19 mouse cellular contexts compared by ENCODE assay signal in the genomic region with DNA sequence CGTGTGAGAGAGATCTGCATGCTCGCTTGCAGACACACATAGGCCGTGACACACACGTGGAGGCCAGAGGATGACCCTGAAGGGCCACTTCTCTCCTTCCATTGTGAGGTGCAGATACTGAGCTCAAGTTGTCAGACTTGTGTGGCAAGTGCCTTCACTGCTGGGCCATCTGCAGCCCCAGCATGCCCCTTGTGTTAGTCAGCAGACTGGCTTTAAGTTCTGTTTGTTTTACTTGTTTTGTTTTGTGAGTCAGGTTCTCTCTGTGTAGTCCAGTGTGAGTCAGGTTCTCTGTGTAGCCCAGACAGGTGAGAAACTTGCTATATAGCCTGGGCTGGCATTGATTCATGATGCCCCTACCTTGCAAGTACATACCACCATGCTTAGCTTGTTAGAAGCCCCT.
"Had no signal": no experiment of that assay in that cellular context is flagged by ENCODE, and none has a peak within 500 bp of the region (broad histone marks: within the 10 kb centered on the region; RNA-seq: fewer than 3 reads in every experiment).

No protein-coding gene starts in this region.

- H3K36me3 ChIP-seq: limb, embryonic 10.5 days; limb, embryonic 13.5 days; liver, embryonic 12.5 days; liver, embryonic 15.5 days; midbrain, embryonic 12.5 days; midbrain, embryonic 15.5 days; neural tube, embryonic 13.5 days had no signal

- DNase-seq: kidney, adult 18-20 months; kidney, adult 9 months; kidney, postnatal 14 days; layer of hippocampus, adult 9-11 months; liver; lung, adult 2 months; lung, postnatal 4 days; retina, postnatal 1 day; thymus, postnatal 25 days had no signal

- H3K9me3 ChIP-seq: limb, embryonic 10.5 days; limb, embryonic 13.5 days; liver, embryonic 12.5 days; liver, embryonic 15.5 days; midbrain, embryonic 12.5 days; midbrain, embryonic 15.5 days; neural tube, embryonic 13.5 days had no signal

- H3K4me1 ChIP-seq: limb, embryonic 13.5 days; midbrain, embryonic 12.5 days; midbrain, embryonic 15.5 days; neural tube, embryonic 13.5 days had no signal

- H3K9ac ChIP-seq: limb, embryonic 13.5 days; liver, embryonic 12.5 days; liver, embryonic 15.5 days; midbrain, embryonic 12.5 days; midbrain, embryonic 15.5 days; neural tube, embryonic 13.5 days had no signal

- H3K4me2 ChIP-seq: limb, embryonic 13.5 days; liver, embryonic 12.5 days; liver, embryonic 15.5 days; midbrain, embryonic 12.5 days; midbrain, embryonic 15.5 days; neural tube, embryonic 13.5 days had no signal

- ATAC-seq: intestine, embryonic 16.5 days; liver, embryonic 12.5 days; midbrain, embryonic 15.5 days had no signal

- H3K4me3 ChIP-seq: layer of hippocampus, adult 2 months; limb, embryonic 10.5 days; limb, embryonic 13.5 days; liver, embryonic 12.5 days; liver, embryonic 15.5 days; midbrain, embryonic 12.5 days; midbrain, embryonic 15.5 days; myocyte; neural tube, embryonic 13.5 days had no signal

- H3K27ac ChIP-seq: layer of hippocampus, adult 2 months; limb, embryonic 10.5 days; limb, embryonic 13.5 days; liver, embryonic 12.5 days; liver, embryonic 15.5 days; midbrain, embryonic 12.5 days; midbrain, embryonic 15.5 days; neural tube, embryonic 13.5 days had no signal

- H3K27me3 ChIP-seq: limb, embryonic 13.5 days; liver, embryonic 12.5 days; midbrain, embryonic 12.5 days; midbrain, embryonic 15.5 days; neural tube, embryonic 13.5 days had no signal
